Mouse (Mus musculus): ENCODE data around the gene Ppp1r12c.

DNA sequence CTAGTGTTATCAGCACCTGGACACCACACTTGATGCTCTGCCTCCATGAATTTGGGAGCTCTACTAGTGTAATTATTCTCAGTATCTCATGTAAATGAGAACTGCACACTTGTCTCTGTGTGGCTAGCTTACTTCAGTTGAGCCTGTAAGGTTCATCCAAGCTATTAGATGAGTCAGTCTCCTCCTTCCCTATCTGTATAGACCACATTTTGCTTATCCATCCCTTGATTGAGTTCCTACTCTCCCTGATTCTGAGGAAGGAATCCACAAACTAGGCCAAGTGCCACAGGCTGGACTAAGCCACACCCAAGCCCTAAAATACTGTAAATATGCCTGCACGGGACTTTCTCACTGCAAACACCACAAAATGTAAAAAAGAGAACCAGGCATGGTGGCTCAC, 7.5 kb downstream of the Ppp1r12c start:
- TF ChIP-seq CTCF (IDR thresholded peaks at IDR 0.05; ENCODE audit: low read depth, low read length), result no peak
- no peak for TF ChIP-seq EP300 (IDR thresholded peaks at IDR 0.05; ENCODE audit: insufficient read depth, low read depth, low read length)

Data from ES-Bruce4 (cell line).